In genomic region chr8:111535491-111535890, GRCm38 (mm10) we compare ENCODE assay signal across 8 mouse cellular contexts. TPM values are rescaled to one million over a fixed set of nuclear protein-coding genes. Genes with fewer than 3 reads are reported as not detected.
DNase-seq lines count a peak whose midpoint lies in the region; ATAC-seq and TF ChIP-seq lines count a peak whose summit lies in the region.

No protein-coding gene starts in this region.

- 26% methylated on average over 5 of the region's 5 CpGs for WGBS in heart, embryonic 13.5 days
- 38% methylated on average over 5 of the region's 5 CpGs for WGBS in hindbrain, embryonic 16.5 days
- WGBS in midbrain, embryonic 12.5 days: 37% methylated on average over 5 of the region's 5 CpGs

- no peak for ATAC-seq in heart, embryonic 13.5 days (ENCODE audit: extremely low read depth, insufficient number of reproducible peaks, low FRiP score, low TSS enrichment)
- no peak for ATAC-seq in hindbrain, embryonic 16.5 days
- ATAC-seq in midbrain, embryonic 12.5 days (ENCODE audit: low FRiP score, low read depth): no peak

- H3K9me3 ChIP-seq in heart, embryonic 13.5 days: no peaks in the 10 kb centered on the region
- H3K9me3 ChIP-seq in hindbrain, embryonic 16.5 days (ENCODE audit: control insufficient read depth, low read length): no peaks in the 10 kb centered on the region
- H3K9me3 ChIP-seq in midbrain, embryonic 12.5 days: no peaks in the 10 kb centered on the region

- no peak overlapping the region for H3K27ac ChIP-seq in heart, embryonic 13.5 days (replicated peaks)
- no peak overlapping the region for H3K27ac ChIP-seq in cortical plate, adult 2 months (ENCODE audit: insufficient read depth, low read length)
- peak overlapping the region; percentile 95; the same call in 1 of the 2 replicates for H3K27ac ChIP-seq in hindbrain, embryonic 16.5 days (ENCODE audit: low read depth, low read length)
- no peak overlapping the region for H3K27ac ChIP-seq in midbrain, embryonic 12.5 days (replicated peaks)

- peak overlapping the region; percentile 96 for H3K4me3 ChIP-seq in heart, embryonic 13.5 days
- peak overlapping the region; percentile 96; the same call in 1 of the 2 replicates for H3K4me3 ChIP-seq in cortical plate, adult 2 months (ENCODE audit: insufficient read depth, low read length)
- peak overlapping the region; percentile 95 for H3K4me3 ChIP-seq in hindbrain, embryonic 16.5 days (ENCODE audit: low read length)
- H3K4me3 ChIP-seq in midbrain, embryonic 12.5 days: peak overlapping the region; percentile 98

- DNase-seq in heart, adult 9 months (ENCODE audit: low spot score in 2 of 2): no peak
- DNase-seq in layer of hippocampus, adult 18-20 months (ENCODE audit: low spot score in 2 of 2): no peak
- no peak for DNase-seq in urinary bladder, postnatal 14 days (ENCODE audit: low spot score)
- DNase-seq in left cerebral cortex, postnatal 14 days (ENCODE audit: low spot score in 2 of 2): no peak

- H3K36me3 ChIP-seq in heart, embryonic 13.5 days: no peaks in the 10 kb centered on the region
- H3K36me3 ChIP-seq in hindbrain, embryonic 16.5 days (ENCODE audit: control insufficient read depth, insufficient read depth, low read length): no peaks in the 10 kb centered on the region
- no peaks in the 10 kb centered on the region for H3K36me3 ChIP-seq in midbrain, embryonic 12.5 days

- peaks cover 37% of the 10 kb centered on the region for H3K4me1 ChIP-seq in heart, embryonic 13.5 days
- no peaks in the 10 kb centered on the region; the same call in 1 of the 2 replicates for H3K4me1 ChIP-seq in cortical plate, adult 2 months (ENCODE audit: control insufficient read depth, insufficient read depth, low read length)
- peaks cover 30% of the 10 kb centered on the region for H3K4me1 ChIP-seq in hindbrain, embryonic 16.5 days (ENCODE audit: control insufficient read depth, insufficient read depth, low read depth, low read length)
- peaks cover 29% of the 10 kb centered on the region for H3K4me1 ChIP-seq in midbrain, embryonic 12.5 days

- intact Hi-C loops in left cerebral cortex, postnatal 14 days (cut with DNase I): loop anchor here (5.0 kb wide), 1 partner anchor 107 kb away; the partner anchor contains the start of gene Zfp1

- TF ChIP-seq POLR2A in cortical plate, adult 2 months (IDR thresholded peaks at IDR 0.05; ENCODE audit: extremely low read depth, insufficient read depth, low read length): no peak

- no peak overlapping the region for H3K9ac ChIP-seq in heart, embryonic 13.5 days
- H3K9ac ChIP-seq in hindbrain, embryonic 16.5 days (ENCODE audit: low read depth, low read length): no peak overlapping the region
- H3K9ac ChIP-seq in midbrain, embryonic 12.5 days (replicated peaks): no peak overlapping the region

- peak overlapping the region; percentile 75 for H3K4me2 ChIP-seq in heart, embryonic 13.5 days
- peak overlapping the region; percentile 58 for H3K4me2 ChIP-seq in hindbrain, embryonic 16.5 days (ENCODE audit: low read length)
- H3K4me2 ChIP-seq in midbrain, embryonic 12.5 days (replicated peaks): peak overlapping the region; percentile 82

- no peak for TF ChIP-seq CTCF in cortical plate, adult 2 months (IDR thresholded peaks at IDR 0.05; ENCODE audit: extremely low read depth, insufficient read depth, low read length)

- H3K27me3 ChIP-seq in heart, embryonic 13.5 days (replicated peaks): no peaks in the 10 kb centered on the region
- no peaks in the 10 kb centered on the region for H3K27me3 ChIP-seq in hindbrain, embryonic 16.5 days (replicated peaks; ENCODE audit: control insufficient read depth, insufficient read depth, low read length)
- no peaks in the 10 kb centered on the region for H3K27me3 ChIP-seq in midbrain, embryonic 12.5 days

RNA-seq across cellular contexts. Expression of gene Znrf1, which starts 0.4 kb away (rescaled TPM):
- 19.7 and 20.1 TPM in 2 replicates for polyA plus RNA-seq in heart, embryonic 13.5 days (2015; fragmentation: Nextera tagmentation; extraction: Ambion mirVana)
- 165 and 166 TPM in 2 replicates for polyA plus RNA-seq in cortical plate, adult 2 months (2012; rRNA removed)
- 65.7 and 69.1 TPM in 2 replicates for polyA plus RNA-seq in hindbrain, embryonic 16.5 days (2015; fragmentation: Nextera tagmentation; extraction: Ambion mirVana)
- polyA plus RNA-seq in midbrain, embryonic 12.5 days (2016; fragmentation: Nextera tagmentation; extraction: Ambion mirVana): 86.3 and 91.6 TPM in 2 replicates
- 100 to 1,000 TPM in 1 of 2 experiments, 10 to 100 TPM in 1; 97.9 to 102 TPM for total RNA-seq in layer of hippocampus, adult 18-20 months (2021)
- 100 to 1,000 TPM; 157 to 170 TPM for total RNA-seq in left cerebral cortex, postnatal 14 days (2021)

RNA-seq across cellular contexts. Expression of gene Wdr59, which starts 13.6 kb away (rescaled TPM):
- polyA plus RNA-seq in heart, embryonic 13.5 days (2015; fragmentation: Nextera tagmentation; extraction: Ambion mirVana): 3.6 and 4.3 TPM in 2 replicates
- polyA plus RNA-seq in cortical plate, adult 2 months (2012; rRNA removed): 14.6 and 15.2 TPM in 2 replicates
- 7.6 and 9.3 TPM in 2 replicates for polyA plus RNA-seq in hindbrain, embryonic 16.5 days (2015; fragmentation: Nextera tagmentation; extraction: Ambion mirVana)
- polyA plus RNA-seq in midbrain, embryonic 12.5 days (2016; fragmentation: Nextera tagmentation; extraction: Ambion mirVana): 5.7 and 6.0 TPM in 2 replicates
- total RNA-seq in layer of hippocampus, adult 18-20 months (2021): 10 to 100 TPM; 22.4 to 23.5 TPM
- 10 to 100 TPM; 19.4 to 20.5 TPM for total RNA-seq in left cerebral cortex, postnatal 14 days (2021)
